Mouse (Mus musculus) frontal cortex, adult 2 months (tissue): ENCODE measurements around the gene Poc5. TPM values are rescaled to one million over a fixed set of nuclear protein-coding genes. Genes with fewer than 3 reads are reported as not detected.

Experiments used
- polyA plus RNA-seq: library from polyadenylated mRNA; depleted of rRNA; stranded (reverse); fragments of >200 nt; gene quantifications from 2 replicates; pipeline ENCODE4 v1.2.3, GENCODE M21; 2012; rRNA removed

Poc5 gene
- polyA plus RNA-seq, 1 experiment = 17.1 TPM

Other genes starting within 250 kb of the Poc5 start
- gene Ankdd1b, start 82.9 kb downstream of the Poc5 start, polyA plus RNA-seq = 0.16 and 0.38 TPM in 2 replicates
- not detected in 2 replicates for gene Gm17622, start 102.4 kb downstream of the Poc5 start, polyA plus RNA-seq
- gene Polk, start 154.3 kb downstream of the Poc5 start, polyA plus RNA-seq = 6.9 and 8.5 TPM in 2 replicates
- gene Col4a3bp, start 154.3 kb downstream of the Poc5 start, polyA plus RNA-seq = 31.3 and 36.7 TPM in 2 replicates